Comparison of ENCODE assay signal across 9 mouse cellular contexts in genomic region chr1:104994612-104994986, GRCm38 (mm10).
A peak's percentile ranks its signal among the peaks of the same experiment; 100 is the strongest.
DNase-seq lines count a peak whose midpoint lies in the region; ATAC-seq and TF ChIP-seq lines count a peak whose summit lies in the region.
"Had no signal": no experiment of that assay in that cellular context is flagged by ENCODE, and none has a peak within 500 bp of the region (broad histone marks: within the 10 kb centered on the region; RNA-seq: fewer than 3 reads in every experiment).

No protein-coding gene starts in this region.

- H3K36me3 ChIP-seq in intestine, embryonic 14.5 days (ENCODE audit: control insufficient read depth, insufficient read depth, low read length) = no peaks in the 10 kb centered on the region
- no peaks in the 10 kb centered on the region for H3K36me3 ChIP-seq in intestine, embryonic 16.5 days (ENCODE audit: control insufficient read depth, insufficient read depth, low read length)
- no peaks in the 10 kb centered on the region for H3K36me3 ChIP-seq in forebrain, embryonic 14.5 days (ENCODE audit: control insufficient read depth, insufficient read depth, low read length)
- no peaks in the 10 kb centered on the region for H3K36me3 ChIP-seq in hindbrain, embryonic 15.5 days
- no peaks in the 10 kb centered on the region for H3K36me3 ChIP-seq in midbrain, postnatal 0 days (ENCODE audit: insufficient read depth, low read length)

- no peak overlapping the region for H3K27ac ChIP-seq in intestine, embryonic 14.5 days (ENCODE audit: low read depth)
- H3K27ac ChIP-seq in intestine, embryonic 16.5 days (ENCODE audit: low read length) = no peak overlapping the region
- H3K27ac ChIP-seq in forebrain, embryonic 14.5 days (ENCODE audit: low read depth, low read length) = no peak overlapping the region
- no peak overlapping the region for H3K27ac ChIP-seq in hindbrain, embryonic 15.5 days (replicated peaks)
- H3K27ac ChIP-seq in midbrain, postnatal 0 days (ENCODE audit: low read depth, low read length) = no peak overlapping the region

- H3K4me3 ChIP-seq in intestine, embryonic 14.5 days (ENCODE audit: low read depth, low read length) = no peak overlapping the region
- H3K4me3 ChIP-seq in intestine, embryonic 16.5 days (ENCODE audit: low read length) = no peak overlapping the region
- no peak overlapping the region for H3K4me3 ChIP-seq in forebrain, embryonic 14.5 days (ENCODE audit: low read depth, low read length)
- no peak overlapping the region for H3K4me3 ChIP-seq in hindbrain, embryonic 15.5 days
- H3K4me3 ChIP-seq in midbrain, postnatal 0 days (ENCODE audit: low read depth, low read length) = no peak overlapping the region

- no peaks in the 10 kb centered on the region for H3K4me1 ChIP-seq in intestine, embryonic 14.5 days (replicated peaks; ENCODE audit: control insufficient read depth, insufficient read depth, low read length)
- peaks cover 7% of the 10 kb centered on the region; the same call in 1 of the 2 replicates for H3K4me1 ChIP-seq in intestine, embryonic 16.5 days (ENCODE audit: control insufficient read depth, insufficient read depth, low read length)
- H3K4me1 ChIP-seq in forebrain, embryonic 14.5 days (ENCODE audit: control insufficient read depth, insufficient read depth, low read length) = 0 out of 2 replicates have a peak, but pooled peaks cover 4% of the 10 kb centered on the region
- peaks cover 6% of the 10 kb centered on the region; the same call in 1 of the 2 replicates for H3K4me1 ChIP-seq in hindbrain, embryonic 15.5 days (replicated peaks)
- H3K4me1 ChIP-seq in midbrain, postnatal 0 days (ENCODE audit: insufficient read depth, low read length) = no peaks in the 10 kb centered on the region

- DNase-seq in intestine, embryonic 14.5 days (ENCODE audit: low spot score) = no peak
- no peak for DNase-seq in forebrain, embryonic 14.5 days (ENCODE audit: low spot score)
- DNase-seq in midbrain, postnatal 0 days (ENCODE audit: low spot score) = no peak
- DNase-seq in layer of hippocampus, postnatal 25 days (ENCODE audit: extremely low spot score in 1 of 2, low spot score in 1 of 2) = no peak
- DNase-seq in layer of hippocampus, adult 8-10 months (ENCODE audit: low spot score in 2 of 2) = no peak
- DNase-seq in spleen, postnatal 10 days (ENCODE audit: low spot score in 2 of 2) = no peak
- DNase-seq: thymus, postnatal 14 days had no signal

- H3K4me2 ChIP-seq in intestine, embryonic 14.5 days (ENCODE audit: low read length) = peak overlapping the region; percentile 91
- no peak overlapping the region for H3K4me2 ChIP-seq in intestine, embryonic 16.5 days (ENCODE audit: low read depth, low read length)
- H3K4me2 ChIP-seq in forebrain, embryonic 14.5 days (ENCODE audit: low read length) = peak overlapping the region; percentile 74; the same call in 1 of the 2 replicates
- peak overlapping the region; percentile 78 for H3K4me2 ChIP-seq in hindbrain, embryonic 15.5 days
- peak overlapping the region; percentile 67; the same call in 1 of the 2 replicates for H3K4me2 ChIP-seq in midbrain, postnatal 0 days (ENCODE audit: low read depth, low read length, poor library complexity, severe bottlenecking)

- H3K9me3 ChIP-seq in intestine, embryonic 14.5 days (ENCODE audit: control insufficient read depth, low read length) = no peaks in the 10 kb centered on the region
- no peaks in the 10 kb centered on the region for H3K9me3 ChIP-seq in intestine, embryonic 16.5 days (ENCODE audit: control insufficient read depth, low read length)
- H3K9me3 ChIP-seq in forebrain, embryonic 14.5 days (replicated peaks; ENCODE audit: control insufficient read depth, low read length) = no peaks in the 10 kb centered on the region
- H3K9me3 ChIP-seq in hindbrain, embryonic 15.5 days = no peaks in the 10 kb centered on the region
- no peaks in the 10 kb centered on the region for H3K9me3 ChIP-seq in midbrain, postnatal 0 days (ENCODE audit: low read length)

- H3K9ac ChIP-seq in intestine, embryonic 14.5 days (ENCODE audit: low read length) = no peak overlapping the region
- H3K9ac ChIP-seq in intestine, embryonic 16.5 days (ENCODE audit: low read depth, low read length) = no peak overlapping the region
- peak overlapping the region; percentile 68; the same call in 1 of the 2 replicates for H3K9ac ChIP-seq in forebrain, embryonic 14.5 days (ENCODE audit: low read length)
- no peak overlapping the region for H3K9ac ChIP-seq in hindbrain, embryonic 15.5 days
- no peak overlapping the region for H3K9ac ChIP-seq in midbrain, postnatal 0 days (replicated peaks; ENCODE audit: low read length, poor library complexity, severe bottlenecking)

- no peaks in the 10 kb centered on the region for H3K27me3 ChIP-seq in intestine, embryonic 14.5 days (replicated peaks; ENCODE audit: control insufficient read depth, insufficient read depth, low read length)
- no peaks in the 10 kb centered on the region for H3K27me3 ChIP-seq in intestine, embryonic 16.5 days (replicated peaks; ENCODE audit: control insufficient read depth, insufficient read depth, low read length)
- H3K27me3 ChIP-seq in forebrain, embryonic 14.5 days (replicated peaks; ENCODE audit: control insufficient read depth, insufficient read depth, low read length) = no peaks in the 10 kb centered on the region
- no peaks in the 10 kb centered on the region for H3K27me3 ChIP-seq in hindbrain, embryonic 15.5 days
- H3K27me3 ChIP-seq in midbrain, postnatal 0 days (ENCODE audit: insufficient read depth, low read length) = no peaks in the 10 kb centered on the region

- no peak for ATAC-seq in intestine, embryonic 14.5 days (replicated peaks; ENCODE audit: low FRiP score, low TSS enrichment, low read depth)
- ATAC-seq in intestine, embryonic 16.5 days = no peak
- no peak for ATAC-seq in forebrain, embryonic 14.5 days
- ATAC-seq in hindbrain, embryonic 15.5 days (ENCODE audit: low FRiP score, low read depth) = peak; percentile 36; the same call in 1 of the 2 replicates
- no peak for ATAC-seq in midbrain, postnatal 0 days (ENCODE audit: low FRiP score)

- TF ChIP-seq CTCF in midbrain, postnatal 0 days (IDR thresholded peaks at IDR 0.05) = no peak

- 64% methylated on average over 3 of the region's 3 CpGs for WGBS in intestine, embryonic 14.5 days
- 68% methylated on average over 3 of the region's 3 CpGs for WGBS in intestine, embryonic 16.5 days
- 70% methylated on average over 3 of the region's 3 CpGs for WGBS in forebrain, embryonic 14.5 days
- 59% methylated on average over 3 of the region's 3 CpGs for WGBS in hindbrain, embryonic 15.5 days
- WGBS in midbrain, postnatal 0 days = 67% methylated on average over 3 of the region's 3 CpGs
